Mouse (Mus musculus): ENCODE data around the gene Akap11.

Gene Akap11

GRCm38 (mm10) chr14:78528461-78529425 is 7.9 kb downstream of the Akap11 start:
- no peak for DNase-seq (ENCODE audit: extremely low spot score, low read depth, low spot score)

- no peak for DNase-seq (ENCODE audit: extremely low spot score, low read depth, low spot score)
Observed at GRCm38 (mm10) chr14:78526907-78527306, 9.7 kb downstream of the Akap11 start.

- DNase-seq (ENCODE audit: extremely low spot score, low read depth, low spot score), result no peak
Observed at GRCm38 (mm10) chr14:78526475-78526874, 10.1 kb downstream of the Akap11 start.

DNA sequence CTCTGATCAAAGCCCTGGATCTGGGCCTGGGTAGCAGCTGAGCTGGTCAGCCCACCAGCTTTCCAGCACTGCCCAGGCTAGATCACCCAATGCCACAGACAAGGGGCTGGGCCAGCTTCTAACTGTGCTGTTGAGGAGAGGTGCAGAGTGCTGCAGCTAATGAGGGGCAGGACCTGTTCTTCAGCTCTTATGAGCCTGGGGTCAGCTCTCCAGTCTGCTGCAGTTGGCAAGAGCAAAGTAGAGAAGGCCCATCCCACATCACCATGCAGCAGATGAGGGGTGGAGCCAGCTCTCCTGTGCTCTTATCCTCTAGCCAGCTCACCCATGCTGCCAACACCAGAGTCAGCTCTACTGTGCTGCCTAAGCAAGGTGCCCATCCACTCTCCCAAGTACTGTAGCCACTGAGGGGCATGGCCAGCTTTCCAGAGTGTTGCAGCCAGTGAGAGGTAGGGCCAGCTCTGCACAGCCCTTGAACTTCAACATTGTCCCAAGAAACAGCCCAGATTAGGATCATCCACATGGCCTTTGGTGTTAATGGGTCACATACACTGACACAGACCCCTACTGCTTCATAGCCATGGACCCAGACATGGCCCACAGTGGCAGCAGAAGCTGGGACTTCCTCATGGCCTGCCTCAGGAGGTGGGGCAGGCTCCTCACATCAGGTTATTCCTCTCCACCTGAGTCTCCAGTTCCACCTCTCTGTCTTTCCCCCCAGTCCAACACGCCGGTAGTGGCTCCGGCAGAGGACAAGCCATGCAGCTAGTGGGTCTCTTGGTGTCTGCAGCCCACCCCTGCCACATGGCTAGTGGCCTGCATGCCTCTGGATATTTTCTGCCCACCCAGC is 10.8 kb downstream of the Akap11 start:
- no peak for DNase-seq (ENCODE audit: extremely low spot score, low read depth, low spot score)

DNA sequence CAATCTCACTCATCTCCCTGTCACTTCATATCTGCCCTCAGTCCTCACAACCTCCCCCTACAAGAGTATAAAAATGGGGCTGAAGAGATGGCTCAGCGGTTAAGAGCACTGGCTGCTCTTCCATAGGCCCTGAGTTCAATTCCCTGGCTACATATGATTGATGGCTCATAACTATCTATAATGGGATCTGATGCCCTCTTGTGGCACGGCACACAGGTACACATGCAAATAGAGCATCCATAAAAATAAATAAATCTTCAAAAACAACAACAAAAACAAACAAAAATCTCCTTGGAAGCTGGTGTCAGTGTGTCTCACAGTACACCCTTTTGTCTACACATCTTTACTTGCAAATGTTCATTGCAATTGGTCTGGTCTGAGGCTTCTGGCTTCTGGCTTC is 11.5 kb downstream of the Akap11 start:
- no peak for DNase-seq (ENCODE audit: extremely low spot score, low read depth, low spot score)

DNA sequence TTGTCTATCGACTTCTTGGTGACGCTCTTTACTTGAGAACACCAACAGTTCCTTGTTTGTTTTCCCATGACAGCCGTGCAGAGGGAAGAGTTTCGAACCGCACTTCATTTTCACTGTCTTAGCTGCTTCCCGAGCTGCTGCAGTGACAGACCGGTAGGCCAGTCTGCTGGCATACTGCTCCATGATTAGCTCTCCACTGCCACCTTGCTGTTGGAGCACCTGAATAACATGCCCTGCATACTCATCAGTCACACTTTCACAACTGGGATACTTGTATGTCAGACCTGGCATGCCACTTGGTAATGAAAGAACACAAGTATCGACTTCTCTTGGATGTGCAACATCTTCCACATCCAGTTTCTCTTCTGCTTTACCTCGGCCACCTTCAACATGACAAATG is 25.9 kb downstream of the Akap11 start:
- no peak for DNase-seq (ENCODE audit: extremely low spot score, low read depth, low spot score)

DNA sequence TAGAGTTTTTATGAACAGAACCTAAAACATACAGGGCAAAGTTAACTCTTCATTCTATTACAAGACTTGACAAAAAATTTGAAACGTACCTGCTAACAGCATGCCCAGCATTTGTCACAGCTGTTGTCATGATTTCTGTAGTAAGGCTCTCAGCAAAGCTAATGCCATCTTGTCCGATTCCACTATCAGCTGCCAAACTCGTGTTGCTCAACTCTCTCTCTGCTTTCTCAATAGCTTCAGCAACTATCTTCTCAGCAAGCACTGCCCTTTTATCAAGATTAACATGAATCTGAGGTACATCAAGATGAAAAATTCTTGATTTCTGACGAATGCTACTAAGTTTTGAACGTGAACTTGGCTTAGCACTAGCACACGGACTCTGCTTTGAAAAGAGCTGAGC is 26.8 kb downstream of the Akap11 start:
- DNase-seq (ENCODE audit: extremely low spot score, low read depth, low spot score), result no peak

DNA sequence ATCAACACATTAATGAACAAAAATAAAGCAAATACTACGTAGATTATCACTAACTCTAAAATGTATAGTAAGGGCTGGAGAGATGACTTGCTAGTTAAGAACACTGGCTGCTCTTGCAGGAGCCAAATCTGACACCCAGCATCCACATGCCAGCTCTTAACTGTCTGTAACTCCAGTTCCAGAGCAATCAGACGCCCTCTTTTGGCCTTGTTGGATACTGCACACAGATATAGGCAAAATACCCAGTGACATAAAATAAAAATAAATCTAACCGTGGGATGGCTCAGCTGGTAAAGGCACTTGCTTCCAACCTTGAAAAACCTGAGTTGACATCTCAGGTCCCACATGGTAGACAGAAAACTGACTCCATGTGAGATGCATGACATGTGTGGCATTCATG is 36.0 kb downstream of the Akap11 start:
- DNase-seq (ENCODE audit: extremely low spot score, low read depth, low spot score), result no peak

GRCm38 (mm10) chr14:78496691-78497090 is 39.9 kb downstream of the Akap11 start:
- no peak for DNase-seq (ENCODE audit: extremely low spot score, low read depth, low spot score)

DNA sequence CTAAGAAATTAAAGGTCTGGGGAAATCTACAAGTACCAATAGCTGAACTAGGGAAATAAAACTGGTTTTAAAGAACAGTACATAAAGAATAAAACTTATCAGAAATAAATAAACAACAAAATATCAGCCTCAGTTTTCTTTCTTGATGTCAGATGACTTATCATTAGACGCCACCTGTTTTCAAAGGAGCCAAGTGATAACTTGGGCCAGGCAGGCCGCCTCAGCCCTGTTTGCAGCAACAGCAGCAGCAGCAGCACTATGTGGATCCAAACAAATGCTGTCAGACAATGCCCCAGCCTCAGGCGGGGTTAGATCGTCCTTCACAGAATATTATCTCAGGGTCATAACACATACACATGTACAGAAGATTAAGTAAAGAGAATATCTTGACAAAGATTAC is 41.4 kb downstream of the Akap11 start:
- no peak for DNase-seq (ENCODE audit: extremely low spot score, low read depth, low spot score)

DNA sequence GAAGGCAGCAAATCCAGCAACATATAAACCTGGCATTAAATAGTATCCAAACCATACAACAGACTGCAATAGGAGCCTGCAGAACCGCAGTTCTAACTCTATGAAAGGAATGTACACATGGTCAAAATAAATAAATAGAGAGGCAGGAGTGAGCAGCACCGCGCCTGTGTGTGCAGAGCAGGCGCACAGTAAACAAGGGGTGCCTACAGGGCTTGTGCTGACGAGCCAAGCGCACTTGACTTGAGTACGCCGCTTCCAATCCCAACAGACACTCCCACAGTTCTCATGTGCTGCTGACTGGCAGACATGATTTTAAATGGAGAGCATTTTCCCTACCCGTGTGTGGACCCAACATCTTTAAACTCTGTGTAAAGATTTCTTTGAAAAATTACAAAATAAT is 44.0 kb downstream of the Akap11 start:
- DNase-seq (ENCODE audit: extremely low spot score, low read depth, low spot score), result no peak

DNA sequence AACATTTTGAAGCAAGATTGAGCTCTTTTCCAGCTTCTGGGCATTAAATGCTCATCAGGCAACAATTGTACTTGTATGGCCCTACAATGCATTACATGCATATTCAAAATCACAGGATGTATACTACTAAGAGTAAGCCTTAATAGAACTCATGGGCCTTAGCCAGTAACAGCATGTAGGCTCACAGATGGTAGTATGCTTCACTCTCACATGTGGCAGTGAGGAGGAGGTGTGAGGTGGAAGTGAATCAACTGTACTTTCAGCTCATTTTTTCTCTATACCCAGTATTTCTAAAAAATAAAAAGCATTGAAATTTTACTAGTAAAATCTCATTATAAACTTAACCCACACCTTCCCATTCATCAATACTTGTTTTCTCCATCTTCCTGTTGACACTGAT is 45.2 kb downstream of the Akap11 start:
- DNase-seq (ENCODE audit: extremely low spot score, low read depth, low spot score), result no peak

GRCm38 (mm10) chr14:78482385-78483231 is 54.0 kb downstream of the Akap11 start:
- no peak for DNase-seq (ENCODE audit: extremely low spot score, low read depth, low spot score)

DNA sequence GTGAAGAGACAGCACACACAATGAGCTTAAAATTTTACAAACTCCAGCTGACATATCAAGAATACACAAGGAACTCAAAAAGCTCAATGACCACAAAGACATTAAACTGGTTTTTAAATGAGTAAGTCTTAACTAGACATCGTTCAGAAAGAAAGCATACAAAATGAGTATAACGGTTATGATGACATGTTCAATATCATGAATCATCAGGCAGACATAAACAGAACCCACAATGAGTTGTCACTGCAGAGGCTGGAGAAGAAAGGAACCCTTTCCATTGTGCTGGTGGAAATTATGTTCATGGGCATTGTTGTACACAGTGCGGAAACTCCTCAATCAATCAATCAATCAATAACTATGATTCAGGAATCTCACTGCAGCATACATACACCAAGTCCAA is 62.5 kb downstream of the Akap11 start:
- DNase-seq (ENCODE audit: extremely low spot score, low read depth, low spot score), result no peak

GRCm38 (mm10) chr14:78470714-78471113 is 65.9 kb downstream of the Akap11 start:
- no peak for DNase-seq (ENCODE audit: extremely low spot score, low read depth, low spot score)

DNA sequence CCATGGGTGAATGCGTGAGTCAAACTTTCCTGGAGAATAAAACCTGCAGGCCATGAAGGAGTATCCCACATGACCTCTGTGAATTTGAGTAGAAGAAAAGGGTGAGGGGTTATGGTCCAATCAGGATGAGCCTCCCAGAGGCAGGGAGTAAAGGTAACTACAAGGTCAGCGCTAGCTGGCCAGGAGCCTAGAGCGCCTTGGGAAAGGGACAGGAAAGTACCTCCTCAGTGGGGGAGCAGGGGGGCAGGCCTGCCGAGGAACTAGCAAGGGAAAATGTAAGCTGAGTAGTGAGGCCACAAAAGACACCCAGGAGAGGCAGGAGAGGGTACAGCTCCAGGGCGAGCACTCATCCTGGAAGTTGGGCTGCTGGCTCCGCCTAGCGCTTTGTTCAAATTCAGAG is 67.6 kb downstream of the Akap11 start:
- DNase-seq (ENCODE audit: extremely low spot score, low read depth, low spot score), result no peak

GRCm38 (mm10) chr14:78467994-78468393 is 68.6 kb downstream of the Akap11 start:
- no peak for DNase-seq (ENCODE audit: extremely low spot score, low read depth, low spot score)

DNA sequence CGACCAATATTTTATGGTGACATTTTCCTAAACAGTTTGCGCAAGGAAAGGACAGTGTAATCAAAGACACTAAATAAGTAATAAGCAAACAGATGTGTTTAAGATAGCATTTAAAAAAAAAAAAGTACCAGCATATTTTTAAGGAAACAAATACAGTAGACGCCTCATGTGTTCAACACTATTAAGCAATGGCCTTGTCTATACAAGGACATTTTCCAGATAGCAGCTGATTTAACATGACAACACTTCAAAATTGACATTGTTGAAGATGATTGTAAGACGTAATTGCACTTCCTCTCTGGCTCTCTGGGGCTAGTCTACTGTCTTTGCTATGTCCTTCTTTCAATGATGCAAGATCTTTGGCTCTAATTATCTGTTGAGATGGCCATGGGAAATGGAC is 72.3 kb downstream of the Akap11 start:
- no peak for DNase-seq (ENCODE audit: extremely low spot score, low read depth, low spot score)

DNA sequence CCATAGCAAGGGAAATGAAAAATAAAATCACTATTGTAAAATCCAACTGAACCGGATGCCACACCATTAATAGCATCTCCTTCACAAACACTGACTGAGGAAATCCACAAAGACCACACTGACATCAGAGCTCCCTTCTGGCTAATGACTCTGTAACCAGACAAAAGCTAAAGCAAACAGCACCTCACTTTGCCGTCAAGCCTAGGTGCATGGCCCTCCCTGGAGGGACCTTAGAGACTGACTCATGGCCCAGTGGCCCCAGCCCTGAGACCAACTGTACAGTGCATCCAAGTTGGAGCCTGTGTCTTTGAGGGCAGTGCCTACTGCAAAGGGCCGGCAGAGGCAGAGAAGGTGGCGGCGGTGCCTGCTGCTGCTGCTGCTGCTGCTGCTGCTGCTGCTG is 77.5 kb downstream of the Akap11 start:
- DNase-seq (ENCODE audit: extremely low spot score, low read depth, low spot score), result no peak

GRCm38 (mm10) chr14:78458705-78459104 is 77.9 kb downstream of the Akap11 start:
- no peak for DNase-seq (ENCODE audit: extremely low spot score, low read depth, low spot score)

DNA sequence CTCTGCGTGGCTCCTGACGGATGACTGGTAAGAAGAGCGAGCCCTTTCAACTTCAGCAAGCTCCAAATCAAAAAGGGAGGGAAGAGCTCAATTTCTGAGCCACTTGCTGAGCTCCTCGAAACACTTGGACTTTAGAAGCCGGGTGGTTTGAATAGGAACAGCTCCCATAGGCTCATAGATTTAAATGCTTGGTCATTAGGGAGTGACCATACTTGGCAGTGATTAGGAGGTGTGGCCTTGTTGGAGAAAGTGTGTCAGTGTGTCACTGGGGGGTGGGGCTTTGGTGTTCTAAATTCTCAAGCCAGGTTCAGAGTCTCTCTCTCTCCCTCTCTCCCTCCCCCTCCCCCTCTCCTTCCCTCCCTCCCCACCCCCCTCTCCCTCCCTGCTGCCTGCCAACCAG is 81.6 kb downstream of the Akap11 start:
- no peak for DNase-seq (ENCODE audit: extremely low spot score, low read depth, low spot score)

Measured in hindlimb bud, embryonic 11.5 days (tissue).